ENCODE assay signal across 8 mouse cellular contexts in genomic region chr14:61173229-61173628, GRCm38 (mm10). TPM values are rescaled to one million over a fixed set of nuclear protein-coding genes. Genes with fewer than 3 reads are reported as not detected.
DNase-seq lines count a peak whose midpoint lies in the region; ATAC-seq and TF ChIP-seq lines count a peak whose summit lies in the region.

No protein-coding gene starts in this region.

- peak; percentile 35 for TF ChIP-seq CTCF in left cerebral cortex, adult 2 months (IDR thresholded peaks at IDR 0.05)

- no peak for DNase-seq in left cerebral cortex, adult 2 months (ENCODE audit: extremely low spot score in 1 of 2, low spot score in 2 of 2)
- DNase-seq in left cerebral cortex, adult 11 months (ENCODE audit: low spot score), result no peak
- peak; percentile 67 for DNase-seq in adrenal gland, postnatal 25 days
- no peak for DNase-seq in forebrain, embryonic 11.5 days (ENCODE audit: low spot score)
- DNase-seq in ovary, postnatal 36 days (ENCODE audit: low spot score), result no peak

- H3K9me3 ChIP-seq in forebrain, embryonic 11.5 days (ENCODE audit: control insufficient read depth, low read length), result no peaks in the 10 kb centered on the region
- H3K9me3 ChIP-seq in intestine, embryonic 15.5 days, result no peaks in the 10 kb centered on the region
- H3K9me3 ChIP-seq in liver, embryonic 16.5 days (replicated peaks; ENCODE audit: control insufficient read depth, low read length), result no peaks in the 10 kb centered on the region
- no peaks in the 10 kb centered on the region for H3K9me3 ChIP-seq in neural tube, embryonic 12.5 days

- peak overlapping the region; percentile 61 for H3K4me2 ChIP-seq in forebrain, embryonic 11.5 days (ENCODE audit: low read depth, low read length, severe bottlenecking)
- peak overlapping the region; percentile 91 for H3K4me2 ChIP-seq in intestine, embryonic 15.5 days (replicated peaks)
- peak overlapping the region; percentile 91 for H3K4me2 ChIP-seq in liver, embryonic 16.5 days (ENCODE audit: low read depth, low read length)
- peak overlapping the region; percentile 68 for H3K4me2 ChIP-seq in neural tube, embryonic 12.5 days (replicated peaks)

- no peaks in the 10 kb centered on the region; the same call in 1 of the 2 replicates for H3K4me1 ChIP-seq in forebrain, embryonic 11.5 days (replicated peaks; ENCODE audit: control insufficient read depth, insufficient read depth, low read length)
- no peaks in the 10 kb centered on the region for H3K4me1 ChIP-seq in intestine, embryonic 15.5 days (replicated peaks)
- H3K4me1 ChIP-seq in liver, embryonic 16.5 days (ENCODE audit: control insufficient read depth, low read depth, low read length), result peaks cover 15% of the 10 kb centered on the region
- peaks cover 10% of the 10 kb centered on the region; the same call in 1 of the 2 replicates for H3K4me1 ChIP-seq in neural tube, embryonic 12.5 days

- H3K27ac ChIP-seq in left cerebral cortex, adult 2 months, result peak overlapping the region; percentile 96
- H3K27ac ChIP-seq in forebrain, embryonic 11.5 days (ENCODE audit: low read depth, low read length), result peak overlapping the region; percentile 87
- peak overlapping the region; percentile 85 for H3K27ac ChIP-seq in intestine, embryonic 15.5 days
- peak overlapping the region; percentile 91 for H3K27ac ChIP-seq in liver, embryonic 16.5 days (ENCODE audit: low read length)
- peak overlapping the region; percentile 85 for H3K27ac ChIP-seq in neural tube, embryonic 12.5 days

- intact Hi-C loops in left cerebral cortex, adult 2 months (cut with DNase I), result no loop called here

- peak overlapping the region; percentile 77 for H3K4me3 ChIP-seq in left cerebral cortex, adult 2 months
- peak overlapping the region; percentile 73 for H3K4me3 ChIP-seq in forebrain, embryonic 11.5 days (ENCODE audit: low read depth, low read length)
- H3K4me3 ChIP-seq in intestine, embryonic 15.5 days (replicated peaks), result peak overlapping the region; percentile 75
- H3K4me3 ChIP-seq in liver, embryonic 16.5 days (ENCODE audit: low read depth, low read length), result peak overlapping the region; percentile 91
- H3K4me3 ChIP-seq in neural tube, embryonic 12.5 days, result peak overlapping the region; percentile 81

- peak overlapping the region; percentile 89 for H3K9ac ChIP-seq in forebrain, embryonic 11.5 days (ENCODE audit: low read length)
- peak overlapping the region; percentile 68 for H3K9ac ChIP-seq in intestine, embryonic 15.5 days
- peak overlapping the region; percentile 90 for H3K9ac ChIP-seq in liver, embryonic 16.5 days (ENCODE audit: low read depth, low read length)
- H3K9ac ChIP-seq in neural tube, embryonic 12.5 days, result peak overlapping the region; percentile 85

- no peaks in the 10 kb centered on the region; the same call in 1 of the 2 replicates for H3K36me3 ChIP-seq in forebrain, embryonic 11.5 days (ENCODE audit: control insufficient read depth, insufficient read depth, low read length)
- no peaks in the 10 kb centered on the region for H3K36me3 ChIP-seq in intestine, embryonic 15.5 days
- H3K36me3 ChIP-seq in liver, embryonic 16.5 days (ENCODE audit: control insufficient read depth, insufficient read depth), result no peaks in the 10 kb centered on the region
- H3K36me3 ChIP-seq in neural tube, embryonic 12.5 days, result no peaks in the 10 kb centered on the region

- no peaks in the 10 kb centered on the region for H3K27me3 ChIP-seq in forebrain, embryonic 11.5 days (ENCODE audit: control insufficient read depth, insufficient read depth, low read length)
- H3K27me3 ChIP-seq in intestine, embryonic 15.5 days (replicated peaks), result no peaks in the 10 kb centered on the region
- 0 out of 2 replicates have a peak, but pooled peaks cover 3% of the 10 kb centered on the region for H3K27me3 ChIP-seq in liver, embryonic 16.5 days (ENCODE audit: control insufficient read depth, insufficient read depth, low read depth, low read length)
- H3K27me3 ChIP-seq in neural tube, embryonic 12.5 days (replicated peaks), result no peaks in the 10 kb centered on the region

- WGBS in forebrain, embryonic 11.5 days, result 0% methylated on average over 36 of the region's 37 CpGs
- under 1% methylated on average over 37 of the region's 37 CpGs for WGBS in intestine, embryonic 15.5 days
- under 1% methylated on average over 37 of the region's 37 CpGs for WGBS in liver, embryonic 16.5 days (ENCODE audit: insufficient replicate concordance)
- under 1% methylated on average over 37 of the region's 37 CpGs for WGBS in neural tube, embryonic 12.5 days

- ATAC-seq in forebrain, embryonic 11.5 days (replicated peaks; ENCODE audit: low FRiP score), result peak; percentile 51
- ATAC-seq in intestine, embryonic 15.5 days, result peak; percentile 52
- ATAC-seq in liver, embryonic 16.5 days (ENCODE audit: low read depth), result peak; percentile 48
- ATAC-seq in neural tube, embryonic 12.5 days (ENCODE audit: low FRiP score, low read depth), result peak; percentile 70

RNA-seq across cellular contexts. Expression of gene Sacs, which starts 35.0 kb away (rescaled TPM):
- total RNA-seq in left cerebral cortex, adult 2 months (2021), result 10 to 100 TPM; 63.0 to 63.8 TPM
- total RNA-seq in adrenal gland, postnatal 25 days (2021), result 10.3 and 11.1 TPM in 2 replicates
- polyA plus RNA-seq in forebrain, embryonic 11.5 days (2014; fragmentation: Nextera tagmentation; extraction: Ambion mirVana), result 5.4 and 6.0 TPM in 2 replicates
- 2.0 and 2.3 TPM in 2 replicates for polyA plus RNA-seq in intestine, embryonic 15.5 days (2015; fragmentation: Nextera tagmentation; extraction: Ambion mirVana)
- polyA plus RNA-seq in liver, embryonic 16.5 days (2015; fragmentation: Nextera tagmentation; extraction: Ambion mirVana), result 0.96 and 1.3 TPM in 2 replicates
- 6.4 and 6.8 TPM in 2 replicates for polyA plus RNA-seq in neural tube, embryonic 12.5 days (2016; fragmentation: Nextera tagmentation; extraction: Ambion mirVana)
